Mouse (Mus musculus): ENCODE measurements around the gene Lipf. TPM values are rescaled to one million over a fixed set of nuclear protein-coding genes. Genes with fewer than 3 reads are reported as not detected.

Lipf gene
- polyA plus RNA-seq (2015; fragmentation: Nextera tagmentation; extraction: Ambion mirVana) = not detected in 2 replicates

DNA sequence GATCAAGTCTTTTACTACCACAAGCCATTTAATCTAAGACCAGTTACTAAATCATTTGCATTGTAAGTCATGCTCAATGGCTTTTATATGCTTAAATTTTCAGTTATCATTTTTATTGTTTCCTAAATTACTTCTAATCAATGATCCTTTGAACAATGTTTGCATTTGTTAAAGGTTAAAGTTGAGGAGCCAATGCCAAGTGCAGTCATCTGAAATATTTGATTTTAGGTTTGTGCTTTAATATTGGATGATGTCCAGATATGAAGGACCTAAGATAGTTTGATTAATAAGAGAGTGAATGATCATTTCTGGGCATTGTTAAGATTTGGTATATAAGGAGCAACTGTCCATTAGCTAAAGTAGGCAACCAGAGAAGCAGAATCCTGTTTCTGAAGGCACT is at the start of gene Lipf:
TSS of gene Lipf (plus strand) at position 301 of the 400 bp plus-strand sequence.
- H3K27me3 ChIP-seq = no peaks in the 10 kb centered on the region
- H3K9me3 ChIP-seq = no peaks in the 10 kb centered on the region
- H3K4me3 ChIP-seq (replicated peaks) = no peak within 1 kb of the TSS
- H3K4me1 ChIP-seq (replicated peaks) = no peaks in the 10 kb centered on the region
- H3K4me2 ChIP-seq (replicated peaks) = no peak within 1 kb of the TSS
- ATAC-seq = no peak
- H3K27ac ChIP-seq = no peak within 1 kb of the TSS
- H3K36me3 ChIP-seq = no peaks in the 10 kb centered on the region
- no peak within 1 kb of the TSS for H3K9ac ChIP-seq (replicated peaks)

DNA sequence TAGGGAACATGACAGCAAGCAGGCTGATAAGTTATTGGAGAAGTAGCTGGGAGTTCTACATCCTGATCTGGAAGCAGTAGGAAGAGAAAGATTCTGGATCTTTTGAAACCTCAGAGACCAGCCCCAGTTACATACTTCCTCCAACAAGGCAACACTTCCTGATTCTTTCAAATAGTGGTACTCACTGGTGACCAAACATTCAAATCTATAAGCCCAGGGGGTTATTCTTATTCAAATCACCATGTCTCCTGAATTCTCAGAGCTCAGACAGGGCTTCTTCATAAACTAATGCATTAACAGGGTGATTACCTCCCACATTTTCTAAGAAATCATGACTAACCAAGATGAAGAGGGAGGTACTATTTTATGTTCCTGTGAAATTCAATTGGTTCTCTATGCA is 36.9 kb upstream of the Lipf start:
- ATAC-seq = no peak
- H3K4me3 ChIP-seq (replicated peaks) = no peak overlapping the region
- H3K4me2 ChIP-seq (replicated peaks) = no peak overlapping the region
- H3K36me3 ChIP-seq = no peaks in the 10 kb centered on the region
- H3K4me1 ChIP-seq (replicated peaks) = no peaks in the 10 kb centered on the region
- no peak overlapping the region for H3K9ac ChIP-seq (replicated peaks)
- H3K27me3 ChIP-seq = no peaks in the 10 kb centered on the region
- H3K9me3 ChIP-seq = no peaks in the 10 kb centered on the region
- H3K27ac ChIP-seq = no peak overlapping the region

DNA sequence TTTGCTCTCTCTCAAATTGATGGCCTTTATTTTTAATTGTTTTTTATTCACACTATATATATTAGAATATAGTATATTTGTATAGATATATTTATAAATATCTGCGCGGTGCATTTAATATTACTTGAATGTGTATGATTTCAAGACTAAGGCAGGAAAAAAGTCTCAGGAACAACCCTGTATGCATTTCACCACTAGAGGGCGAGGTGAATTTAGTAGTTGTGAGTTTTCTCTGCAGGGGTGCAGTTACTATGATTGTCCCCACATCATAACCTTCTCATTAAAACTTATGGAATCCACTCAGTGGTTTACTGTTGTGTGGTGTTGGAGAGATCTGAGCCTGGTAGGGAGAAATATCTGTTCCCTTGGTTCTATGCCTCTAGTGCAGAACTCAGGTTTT is 18.0 kb downstream of the Lipf start:
- no peaks in the 10 kb centered on the region for H3K9me3 ChIP-seq
- WGBS = 54% methylated on average over 3 of the region's 3 CpGs
- ATAC-seq = no peak

DNA sequence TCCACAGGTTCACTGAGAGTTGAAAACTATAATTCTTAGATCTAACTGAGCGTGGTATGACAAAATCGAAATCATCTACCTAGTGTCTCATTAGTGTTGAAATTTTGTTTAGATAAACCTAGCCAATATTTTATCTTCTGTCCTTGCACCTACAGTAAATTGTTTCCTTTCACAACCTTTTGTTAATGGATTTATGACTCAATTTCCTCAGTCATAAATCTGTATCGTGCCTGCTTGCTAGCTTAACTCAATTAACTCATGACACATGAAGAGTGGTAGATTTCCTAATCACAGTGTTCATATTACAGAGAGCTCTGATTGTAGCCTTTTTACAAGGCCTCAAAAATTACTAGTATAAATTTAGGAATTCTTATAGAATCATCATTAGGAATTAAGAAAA is 22.1 kb downstream of the Lipf start:
- H3K27ac ChIP-seq = no peak overlapping the region
- no peak for ATAC-seq
- no peak overlapping the region for H3K4me3 ChIP-seq (replicated peaks)
- no peak overlapping the region for H3K9ac ChIP-seq (replicated peaks)
- no peaks in the 10 kb centered on the region for H3K9me3 ChIP-seq
- H3K4me2 ChIP-seq (replicated peaks) = no peak overlapping the region
- no peaks in the 10 kb centered on the region for H3K36me3 ChIP-seq
- 94% methylated on average over 3 of the region's 3 CpGs for WGBS
- H3K27me3 ChIP-seq = no peaks in the 10 kb centered on the region
- H3K4me1 ChIP-seq (replicated peaks) = no peaks in the 10 kb centered on the region

More for the DNA sequence above, 18.0 kb downstream of the Lipf start:
- Histone ChIP-seq H3K4me1 (replicated peaks) (no peaks in the 10 kb centered on the region), H3K36me3 (no peaks in the 10 kb centered on the region), H3K27ac (no peak overlapping the region), H3K27me3 (no peaks in the 10 kb centered on the region), H3K9ac (replicated peaks) (no peak overlapping the region), H3K4me3 (replicated peaks) (no peak overlapping the region), H3K4me2 (replicated peaks) (no peak overlapping the region)

DNA sequence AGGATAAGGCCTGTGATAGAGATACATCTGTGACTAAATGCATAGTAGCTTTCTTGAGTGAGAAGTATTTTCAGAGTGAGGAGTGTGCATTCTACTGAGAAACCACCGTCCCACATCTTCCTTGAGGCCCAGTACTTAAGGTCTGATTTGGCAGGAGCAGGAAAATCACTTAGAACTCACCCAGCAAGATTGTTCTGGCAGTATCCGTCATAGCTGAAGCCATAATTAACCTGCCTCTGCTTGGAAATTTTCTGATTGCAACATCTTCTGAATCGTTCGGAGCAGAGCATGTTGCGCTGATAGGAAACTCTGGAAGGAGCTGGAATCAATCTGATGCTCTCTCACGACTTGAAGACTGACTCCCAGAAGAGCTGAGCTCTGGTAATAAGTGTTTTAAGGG is 47.0 kb downstream of the Lipf start, which contains the start of gene Lipk:
TSS of gene Lipk (plus strand) at position 289 of the 400 bp plus-strand sequence.
- 91% methylated on average over 6 of the region's 6 CpGs for WGBS
- H3K27ac ChIP-seq = no peak within 1 kb of the TSS
- H3K4me3 ChIP-seq (replicated peaks) = no peak within 1 kb of the TSS
- H3K4me2 ChIP-seq (replicated peaks) = no peak within 1 kb of the TSS
- ATAC-seq = no peak
- no peaks in the 10 kb centered on the region for H3K9me3 ChIP-seq
- H3K9ac ChIP-seq (replicated peaks) = no peak within 1 kb of the TSS
- H3K27me3 ChIP-seq = no peaks in the 10 kb centered on the region
- H3K36me3 ChIP-seq = no peaks in the 10 kb centered on the region
- H3K4me1 ChIP-seq (replicated peaks) = no peaks in the 10 kb centered on the region

DNA sequence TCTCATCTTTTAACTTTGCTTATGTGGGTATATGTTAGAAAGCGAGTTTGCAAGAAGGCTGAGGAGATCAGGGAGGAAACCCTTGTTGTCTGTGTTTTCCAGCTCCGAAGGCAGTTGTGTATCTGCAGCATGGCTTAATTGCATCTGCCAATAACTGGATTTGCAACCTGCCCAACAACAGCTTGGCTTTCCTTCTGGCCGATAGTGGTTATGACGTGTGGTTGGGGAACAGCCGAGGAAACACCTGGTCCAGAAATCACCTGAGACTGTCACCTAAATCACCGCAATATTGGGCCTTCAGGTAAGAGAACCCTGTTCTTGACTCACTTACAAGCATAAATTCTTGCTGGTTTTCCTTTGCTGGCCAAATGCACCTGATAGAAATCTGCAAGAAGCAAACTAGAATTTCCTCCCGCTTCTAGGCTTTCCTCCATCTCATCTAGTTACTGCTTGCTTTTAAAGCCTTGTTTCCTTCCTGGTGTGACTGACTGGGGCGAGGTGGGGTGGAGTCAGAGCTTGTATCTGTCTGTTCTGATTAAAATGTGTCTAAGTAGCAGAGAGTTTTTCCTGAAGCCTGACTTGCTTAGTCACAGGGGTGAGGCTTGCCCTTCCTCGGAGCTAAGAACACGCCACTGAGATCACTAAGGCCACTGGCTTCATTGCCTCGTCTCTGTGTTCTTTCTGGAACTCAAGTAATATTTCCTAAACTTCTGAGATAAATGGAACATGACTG is 60.6 kb downstream of the Lipf start:
- H3K27ac ChIP-seq = no peak overlapping the region
- WGBS = 89% methylated on average over 11 of the region's 11 CpGs
- ATAC-seq = no peak

DNA sequence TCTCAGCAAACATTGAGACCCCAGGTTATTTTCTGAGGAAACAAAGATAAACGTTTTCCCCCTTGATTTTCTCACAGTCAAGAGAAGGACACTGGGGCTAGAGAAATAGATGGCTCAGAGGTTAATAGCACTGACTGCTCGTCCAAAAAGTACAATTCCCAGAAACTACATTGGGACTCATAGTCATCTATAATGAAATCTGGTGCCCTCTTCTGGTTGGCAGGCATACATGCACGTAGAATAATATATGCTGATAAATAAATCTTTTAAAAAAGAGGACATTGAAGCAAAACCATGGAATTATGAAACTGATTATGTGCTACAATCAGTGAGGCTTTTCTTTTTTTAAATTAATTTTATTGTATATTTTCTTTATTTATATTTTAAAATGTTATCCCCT is 61.8 kb downstream of the Lipf start:
- WGBS = 53% methylated on average over 3 of the region's 3 CpGs
- H3K4me1 ChIP-seq (replicated peaks) = no peaks in the 10 kb centered on the region
- ATAC-seq = no peak
- H3K36me3 ChIP-seq = no peaks in the 10 kb centered on the region
- H3K4me3 ChIP-seq (replicated peaks) = no peak overlapping the region
- no peaks in the 10 kb centered on the region for H3K9me3 ChIP-seq
- H3K4me2 ChIP-seq (replicated peaks) = no peak overlapping the region
- H3K27ac ChIP-seq = no peak overlapping the region
- no peak overlapping the region for H3K9ac ChIP-seq (replicated peaks)
- no peaks in the 10 kb centered on the region for H3K27me3 ChIP-seq

More for the DNA sequence above, 60.6 kb downstream of the Lipf start:
- Histone ChIP-seq H3K4me3 (replicated peaks) (no peak overlapping the region), H3K27me3 (no peaks in the 10 kb centered on the region), H3K9me3 (no peaks in the 10 kb centered on the region), H3K9ac (replicated peaks) (no peak overlapping the region), H3K4me2 (replicated peaks) (no peak overlapping the region), H3K36me3 (no peaks in the 10 kb centered on the region), H3K4me1 (replicated peaks) (no peaks in the 10 kb centered on the region)

Other genes starting within 250 kb of the Lipf start
- gene Lipo2, start 209.8 kb upstream of the Lipf start, polyA plus RNA-seq (2015; fragmentation: Nextera tagmentation; extraction: Ambion mirVana) = 0.47 and 0.52 TPM in 2 replicates
- gene Lipo3, start 199.2 kb upstream of the Lipf start, polyA plus RNA-seq (2015; fragmentation: Nextera tagmentation; extraction: Ambion mirVana) = 14.7 and 15.9 TPM in 2 replicates
- not detected in 2 replicates for gene Lipo1, start 173.7 kb upstream of the Lipf start, polyA plus RNA-seq (2015; fragmentation: Nextera tagmentation; extraction: Ambion mirVana)
- not detected in 2 replicates for gene Lipk, start 47.1 kb downstream of the Lipf start, polyA plus RNA-seq (2015; fragmentation: Nextera tagmentation; extraction: Ambion mirVana)
- gene Lipn, start 106.2 kb downstream of the Lipf start, polyA plus RNA-seq (2015; fragmentation: Nextera tagmentation; extraction: Ambion mirVana) = not detected in 2 replicates
- gene Lipm, start 139.7 kb downstream of the Lipf start, polyA plus RNA-seq (2015; fragmentation: Nextera tagmentation; extraction: Ambion mirVana) = not detected in 2 replicates
- gene Ankrd22, start 204.9 kb downstream of the Lipf start, polyA plus RNA-seq (2015; fragmentation: Nextera tagmentation; extraction: Ambion mirVana) = not detected in 2 replicates
- 5.1 and 5.9 TPM in 2 replicates for gene Stambpl1, start 231.0 kb downstream of the Lipf start, polyA plus RNA-seq (2015; fragmentation: Nextera tagmentation; extraction: Ambion mirVana)